Mouse (Mus musculus): ENCODE results near the gene Bfsp1. TPM values are rescaled to one million over a fixed set of nuclear protein-coding genes. Genes with fewer than 3 reads are reported as not detected.

Gene Bfsp1
- total and polyA plus RNA-seq, 3 experiments, result 2.7 to 3.4 TPM; not detected in 1

- TF ChIP-seq GATA1 (IDR thresholded peaks at IDR 0.05; ENCODE audit: low read depth, low read length) (no peak), USF2 (IDR thresholded peaks at IDR 0.05; ENCODE audit: borderline replicate concordance in 1 of 2, insufficient read depth in 1 of 2, low read depth in 1 of 2, low read length in 2 of 2) (no peak), CHD2 (IDR thresholded peaks at IDR 0.05; ENCODE audit: low read length) (no peak), CHD1 (IDR thresholded peaks at IDR 0.05; ENCODE audit: low read depth, low read length) (no peak), ELF1 (IDR thresholded peaks at IDR 0.05; ENCODE audit: low read depth, low read length) (no peak), TBP (IDR thresholded peaks at IDR 0.05; ENCODE audit: low read depth, low read length) (no peak), SIN3A (IDR thresholded peaks at IDR 0.05; ENCODE audit: low read length) (no peak), GABPA (IDR thresholded peaks at IDR 0.05; ENCODE audit: low read depth, low read length) (no peak), NELFE (IDR thresholded peaks at IDR 0.05; ENCODE audit: low read depth, low read length) (no peak), NRF1 (IDR thresholded peaks at IDR 0.05; ENCODE audit: insufficient read depth, low read depth, low read length, poor library complexity, severe bottlenecking) (no peak), POLR2AphosphoS2 (IDR thresholded peaks at IDR 0.05; ENCODE audit: low read length) (no peak), TAL1 (IDR thresholded peaks at IDR 0.05; ENCODE audit: low read length) (no peak), ZMIZ1 (IDR thresholded peaks at IDR 0.05; ENCODE audit: low read depth, low read length) (no peak), MEF2A (IDR thresholded peaks at IDR 0.05; ENCODE audit: extremely low read depth, insufficient replicate concordance, low read depth, low read length, poor library complexity, severe bottlenecking) (no peak), JUND (IDR thresholded peaks at IDR 0.05; ENCODE audit: low read depth, low read length) (no peak), HCFC1 (IDR thresholded peaks at IDR 0.05; ENCODE audit: low read depth, low read length) (no peak), E2F4 (IDR thresholded peaks at IDR 0.05; ENCODE audit: borderline replicate concordance, low read depth, low read length) (no peak), ZKSCAN1 (IDR thresholded peaks at IDR 0.05; ENCODE audit: low read depth, low read length) (no peak)
- H3K4me1 ChIP-seq (ENCODE audit: control insufficient read depth in 1 of 2, insufficient read depth in 2 of 2, low read length in 2 of 2), result peaks cover 0 to 11% of the 10 kb centered on the region in 2 experiments; a peak in 3 of 4 replicates
- no peak for DNase-seq (ENCODE audit: low read depth, low spot score)
These were observed 46.3 kb upstream of the Bfsp1 start for GRCm38 (mm10) chr2:143909230-143909629.

GRCm38 (mm10) chr2:143904896-143905295 lies 41.9 kb upstream of the Bfsp1 start:
- Histone ChIP-seq H3K36me3 (ENCODE audit: control insufficient read depth in 1 of 2, insufficient read depth in 2 of 2, low read length in 2 of 2) (peaks cover 0 to 5% of the 10 kb centered on the region in 2 experiments; a peak in 1 of 4 replicates), H3K4me1 (ENCODE audit: control insufficient read depth in 1 of 2, insufficient read depth in 2 of 2, low read length in 2 of 2) (peaks cover 0 to 9% of the 10 kb centered on the region in 2 experiments; a peak in 2 of 4 replicates), H3K27ac (ENCODE audit: control insufficient read depth, low read depth, low read length) (no peak overlapping the region), H3K27me3 (ENCODE audit: control insufficient read depth in 1 of 2, insufficient read depth in 2 of 2, low read length in 2 of 2) (no peaks in the 10 kb centered on the region), H3K79me2 (ENCODE audit: control insufficient read depth, insufficient read depth, low read length, poor library complexity) (no peaks in the 10 kb centered on the region), H3K4me3 (ENCODE audit: control insufficient read depth in 1 of 2, insufficient read depth in 1 of 2, low read depth in 2 of 2, low read length in 2 of 2) (no peak overlapping the region), H3K9ac (ENCODE audit: control insufficient read depth, low read depth, low read length, poor library complexity, severe bottlenecking) (no peak overlapping the region), H3K9me3 (replicated peaks; ENCODE audit: insufficient read depth, low read length) (no peaks in the 10 kb centered on the region)
- DNase-seq (ENCODE audit: low read depth, low spot score), result peak; percentile 44
- TF ChIP-seq ZKSCAN1 (IDR thresholded peaks at IDR 0.05; ENCODE audit: low read depth, low read length), result no peak
- TF ChIP-seq POLR2A (IDR thresholded peaks at IDR 0.05; ENCODE audit: control insufficient read depth in 1 of 2, insufficient read depth in 1 of 2, low read depth in 1 of 2, low read length in 2 of 2, poor library complexity in 1 of 2), result no peak
- TF ChIP-seq POLR2AphosphoS2 (IDR thresholded peaks at IDR 0.05; ENCODE audit: low read length), result no peak

More at GRCm38 (mm10) chr2:143909230-143909629, 46.3 kb upstream of the Bfsp1 start:
- H3K9ac ChIP-seq (ENCODE audit: control insufficient read depth, low read depth, low read length, poor library complexity, severe bottlenecking), result no peak overlapping the region
- H3K79me2 ChIP-seq (ENCODE audit: control insufficient read depth, insufficient read depth, low read length, poor library complexity), result no peaks in the 10 kb centered on the region
- H3K4me3 ChIP-seq (ENCODE audit: control insufficient read depth in 1 of 2, insufficient read depth in 1 of 2, low read depth in 2 of 2, low read length in 2 of 2), result no peak overlapping the region
- no peak overlapping the region for H3K27ac ChIP-seq (ENCODE audit: control insufficient read depth, low read depth, low read length)
- H3K9me3 ChIP-seq (replicated peaks; ENCODE audit: insufficient read depth, low read length), result no peaks in the 10 kb centered on the region
- peaks cover 0 to 2% of the 10 kb centered on the region in 2 experiments; a peak in 1 of 4 replicates for H3K36me3 ChIP-seq (ENCODE audit: control insufficient read depth in 1 of 2, insufficient read depth in 2 of 2, low read length in 2 of 2)
- H3K27me3 ChIP-seq (ENCODE audit: control insufficient read depth in 1 of 2, insufficient read depth in 2 of 2, low read length in 2 of 2), result no peaks in the 10 kb centered on the region
